Mouse (Mus musculus): ENCODE data around the gene Svs4. TPM values are rescaled to one million over a fixed set of nuclear protein-coding genes. Genes with fewer than 3 reads are reported as not detected.
"Not testable (repeated sequence)": the region's sequence is repeated elsewhere in the genome, so short reads cannot be mapped to it uniquely, and the experiment has no call there.

Svs4 gene
- not detected in 2 replicates for total RNA-seq (2017)

GRCm38 (mm10) chr2:164278359-164278758 lies at the start of gene Svs4:
Svs4 (minus strand) TSS chr2:164278459.
- ATAC-seq (ENCODE audit: extremely low read depth, insufficient number of reproducible peaks, low FRiP score, poor library complexity, severe bottlenecking) = no peak

- ATAC-seq (ENCODE audit: extremely low read depth, insufficient number of reproducible peaks, low FRiP score, poor library complexity, severe bottlenecking) = no peak
Measured at GRCm38 (mm10) chr2:164320983-164321382, 42.7 kb upstream of the Svs4 start.

GRCm38 (mm10) chr2:164316451-164316850 lies 38.2 kb upstream of the Svs4 start, which contains the start of gene Svs6:
Svs6 (plus strand) TSS chr2:164316751.
- ATAC-seq (ENCODE audit: extremely low read depth, insufficient number of reproducible peaks, low FRiP score, poor library complexity, severe bottlenecking) = not testable (repeated sequence)

GRCm38 (mm10) chr2:164315460-164315859 lies 37.2 kb upstream of the Svs4 start:
- not testable (repeated sequence) for ATAC-seq (ENCODE audit: extremely low read depth, insufficient number of reproducible peaks, low FRiP score, poor library complexity, severe bottlenecking)

- no peak for ATAC-seq (ENCODE audit: extremely low read depth, insufficient number of reproducible peaks, low FRiP score, poor library complexity, severe bottlenecking)
Measured at GRCm38 (mm10) chr2:164312599-164312998, 34.3 kb upstream of the Svs4 start.

GRCm38 (mm10) chr2:164288968-164289367 lies 10.7 kb upstream of the Svs4 start, which contains the start of gene Svs3a:
Svs3a (plus strand) TSS chr2:164289268.
- not testable (repeated sequence) for ATAC-seq (ENCODE audit: extremely low read depth, insufficient number of reproducible peaks, low FRiP score, poor library complexity, severe bottlenecking)

- ATAC-seq (ENCODE audit: extremely low read depth, insufficient number of reproducible peaks, low FRiP score, poor library complexity, severe bottlenecking) = not testable (repeated sequence)
Measured at GRCm38 (mm10) chr2:164256540-164256939, 21.7 kb downstream of the Svs4 start, which contains the start of gene Svs3b. Svs3b (minus strand) TSS chr2:164256640.

- no peak for ATAC-seq (ENCODE audit: extremely low read depth, insufficient number of reproducible peaks, low FRiP score, poor library complexity, severe bottlenecking)
Measured at GRCm38 (mm10) chr2:164238366-164238765, 39.9 kb downstream of the Svs4 start, which contains the start of gene Svs2. Svs2 (minus strand) TSS chr2:164238466.

GRCm38 (mm10) chr2:164232671-164233070 lies 45.6 kb downstream of the Svs4 start:
- no peak for ATAC-seq (ENCODE audit: extremely low read depth, insufficient number of reproducible peaks, low FRiP score, poor library complexity, severe bottlenecking)

- ATAC-seq (ENCODE audit: extremely low read depth, insufficient number of reproducible peaks, low FRiP score, poor library complexity, severe bottlenecking) = no peak
Measured at GRCm38 (mm10) chr2:164228361-164229070, 49.7 kb downstream of the Svs4 start.

Other genes starting within 250 kb of the Svs4 start
- 434 and 452 TPM in 2 replicates for gene Stk4, start 208.1 kb downstream of the Svs4 start, total RNA-seq (2017)
- gene Tomm34, start 207.3 kb downstream of the Svs4 start, total RNA-seq (2017) = 63.2 and 77.7 TPM in 2 replicates
- not detected in 2 replicates for gene Kcns1, start 107.3 kb downstream of the Svs4 start, total RNA-seq (2017)
- gene Wfdc5, start 95.7 kb downstream of the Svs4 start, total RNA-seq (2017) = not detected in 2 replicates
- not detected in 2 replicates for gene Wfdc12, start 87.9 kb downstream of the Svs4 start, total RNA-seq (2017)
- not detected in 2 replicates for gene Wfdc15a, start 78.3 kb downstream of the Svs4 start, total RNA-seq (2017)
- not detected in 2 replicates for gene Wfdc15b, start 56.8 kb downstream of the Svs4 start, total RNA-seq (2017)
- gene Svs2, start 40.0 kb downstream of the Svs4 start, total RNA-seq (2017) = not detected in 2 replicates
- not detected in 2 replicates for gene Svs3b, start 21.8 kb downstream of the Svs4 start, total RNA-seq (2017)
- not detected in 2 replicates for gene Svs3a, start 10.8 kb upstream of the Svs4 start, total RNA-seq (2017)
- gene Svs6, start 38.3 kb upstream of the Svs4 start, total RNA-seq (2017) = not detected in 2 replicates
- not detected in 2 replicates for gene Svs5, start 54.3 kb upstream of the Svs4 start, total RNA-seq (2017)
- gene Slpi, start 110.6 kb upstream of the Svs4 start, total RNA-seq (2017) = 327 and 410 TPM in 2 replicates
- 0.37 and 0.47 TPM in 2 replicates for gene Rbpjl, start 124.7 kb upstream of the Svs4 start, total RNA-seq (2017)
- gene Matn4, start 126.7 kb upstream of the Svs4 start, total RNA-seq (2017) = 0.12 TPM in 1 of 2 replicates, not detected in the other
- gene Sdc4, start 165.4 kb upstream of the Svs4 start, total RNA-seq (2017) = 61.3 and 73.7 TPM in 2 replicates
- 26.4 and 33.5 TPM in 2 replicates for gene Sys1, start 178.5 kb upstream of the Svs4 start, total RNA-seq (2017)
- gene Gm20458, start 182.5 kb upstream of the Svs4 start, total RNA-seq (2017) = not detected in 2 replicates
- not detected in 2 replicates for gene Trp53tg5, start 195.3 kb upstream of the Svs4 start, total RNA-seq (2017)
- 1.3 and 2.3 TPM in 2 replicates for gene Dbndd2, start 207.6 kb upstream of the Svs4 start, total RNA-seq (2017)
- 26.2 and 29.7 TPM in 2 replicates for gene Pigt, start 219.1 kb upstream of the Svs4 start, total RNA-seq (2017)